Mouse (Mus musculus) embryonic facial prominence, embryonic 11.5 days (tissue): Measurements from ENCODE around the gene Bcl11b. TPM values are rescaled to one million over a fixed set of nuclear protein-coding genes. Genes with fewer than 3 reads are reported as not detected.

Source experiments
- ATAC-seq: fragments of 200-750 bp; cut with Nextera tagmentation; replicated peaks from 2 replicates; pipeline ENCODE4 v1.8.0; 2017; ENCODE audit warnings: low read depth; ENCODE audit not compliant: insufficient number of reproducible peaks, low FRiP score, low TSS enrichment
- DNase-seq: peaks from one replicate; pipeline ENCODE4 v3.0.0-alpha.2; 2015; ENCODE audit warnings: low spot score
- H3K27ac ChIP-seq: fragments of 300-500 bp; sonication (generic); replicated peaks from 2 replicates; pipeline ENCODE4 v1.5.1; 2014; ENCODE audit warnings: mild to moderate bottlenecking, low read depth, low read length, control low read depth
- H3K27me3 ChIP-seq: fragments of 300-500 bp; sonication (generic); 2 replicates; pipeline ENCODE4 v1.6.1; 2014; ENCODE audit warnings: mild to moderate bottlenecking, low read length, moderate library complexity, mixed read lengths; ENCODE audit not compliant: control insufficient read depth, insufficient read depth
- H3K36me3 ChIP-seq: fragments of 300-500 bp; sonication (generic); replicated peaks from 2 replicates; pipeline ENCODE4 v1.6.1; 2014; ENCODE audit warnings: low read depth, mild to moderate bottlenecking, low read length, moderate library complexity, mixed read lengths; ENCODE audit not compliant: control insufficient read depth, insufficient read depth
- H3K4me1 ChIP-seq: fragments of 300-500 bp; sonication (generic); 2 replicates; pipeline ENCODE4 v1.6.1; 2014; ENCODE audit warnings: low read length, mixed read lengths; ENCODE audit not compliant: control insufficient read depth, insufficient read depth
- H3K4me2 ChIP-seq: fragments of 300-500 bp; sonication (generic); 2 replicates; pipeline ENCODE4 v1.6.1; 2014; ENCODE audit warnings: low read depth, mild to moderate bottlenecking, control low read depth, low read length, moderate library complexity
- H3K4me3 ChIP-seq: fragments of 300-500 bp; sonication (generic); 2 replicates; pipeline ENCODE4 v1.5.1; 2014; ENCODE audit warnings: low read depth, low read length, control low read depth
- H3K9ac ChIP-seq: fragments of 300-500 bp; sonication (generic); replicated peaks from 2 replicates; pipeline ENCODE4 v1.6.1; 2014; ENCODE audit warnings: mild to moderate bottlenecking, control low read depth, low read length
- H3K9me3 ChIP-seq: fragments of 300-500 bp; sonication (generic); replicated peaks from 2 replicates; pipeline ENCODE4 v1.6.1; 2016; ENCODE audit warnings: mild to moderate bottlenecking, low read length, inconsistent platforms, mixed read lengths; ENCODE audit not compliant: control insufficient read depth
- WGBS: fragments of 180-500 bp; shearing (Covaris S2); extraction: QIAGEN DNeasy Blood & Tissue Kit; methylation state at CpG from one replicate; pipeline ENCODE4 v1.1.7; 2014; 5-methylcytosine and 5-hydroxymethylcytosine counted together
- polyA plus RNA-seq: library from polyadenylated mRNA; unstranded; fragments of >200 nt; fragmentation: Nextera tagmentation; extraction: Ambion mirVana; gene quantifications from 2 replicates; pipeline ENCODE4 v1.2.1, GENCODE M21; 2014

Bcl11b gene
- polyA plus RNA-seq, 1 experiment from 2014 or later, result 14.8 TPM

DNA sequence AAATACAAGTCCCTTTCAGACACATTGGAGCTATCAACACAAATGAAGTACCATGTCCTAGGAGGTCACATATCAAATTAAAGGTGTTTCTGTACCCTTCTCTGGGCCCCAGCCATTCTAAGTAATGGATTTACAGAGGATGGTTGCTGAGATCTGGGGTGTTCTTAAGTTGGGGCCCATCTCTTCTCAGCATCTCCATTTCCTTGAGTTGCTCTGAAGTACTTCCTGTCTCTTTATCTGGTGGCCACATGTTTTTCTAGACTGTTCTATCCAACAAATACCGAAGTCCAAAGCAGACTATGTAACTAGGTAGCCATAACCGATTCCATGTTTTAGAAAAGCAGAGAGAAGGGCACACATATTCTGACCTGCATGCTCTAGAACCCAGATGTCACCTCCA lies 83.3 kb downstream of the Bcl11b start:
- Histone ChIP-seq H3K27me3 (no peaks in the 10 kb centered on the region), H3K4me3 (no peak overlapping the region), H3K27ac (no peak overlapping the region), H3K9me3 (peaks cover 10% of the 10 kb centered on the region), H3K4me1 (no peaks in the 10 kb centered on the region), H3K9ac (no peak overlapping the region), H3K36me3 (peaks cover 25% of the 10 kb centered on the region), H3K4me2 (no peak overlapping the region)
- WGBS, result 91% methylated on average over 2 of the region's 2 CpGs
- DNase-seq (no peak), ATAC-seq (no peak)

DNA sequence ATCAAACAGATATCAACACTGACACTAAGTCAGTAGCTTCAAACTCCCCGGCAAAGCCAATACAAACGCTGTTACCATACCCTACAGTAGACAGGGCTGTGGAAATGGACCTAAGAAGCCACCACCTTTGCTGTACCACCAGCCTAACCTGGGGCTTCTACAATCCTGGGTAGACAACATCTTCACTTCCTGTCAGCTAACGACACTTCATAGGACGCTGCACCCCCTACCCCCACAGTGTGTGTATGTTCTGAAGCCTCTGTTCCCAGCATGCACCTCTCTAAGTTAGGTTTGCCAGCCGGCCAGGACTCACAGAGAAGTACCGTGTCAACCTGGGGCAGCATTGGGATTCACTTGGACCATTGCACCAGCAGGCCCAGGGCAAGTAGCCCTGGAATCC lies 84.6 kb downstream of the Bcl11b start:
- H3K4me3 ChIP-seq, result no peak overlapping the region
- H3K36me3 ChIP-seq, result peaks cover 25% of the 10 kb centered on the region
- peaks cover 10% of the 10 kb centered on the region for H3K9me3 ChIP-seq
- H3K27me3 ChIP-seq, result no peaks in the 10 kb centered on the region
- WGBS, result 91% methylated on average over 6 of the region's 6 CpGs
- H3K4me2 ChIP-seq, result no peak overlapping the region
- no peaks in the 10 kb centered on the region for H3K4me1 ChIP-seq
- DNase-seq (no peak), ATAC-seq (no peak)
- no peak overlapping the region for H3K27ac ChIP-seq
- no peak overlapping the region for H3K9ac ChIP-seq

DNA sequence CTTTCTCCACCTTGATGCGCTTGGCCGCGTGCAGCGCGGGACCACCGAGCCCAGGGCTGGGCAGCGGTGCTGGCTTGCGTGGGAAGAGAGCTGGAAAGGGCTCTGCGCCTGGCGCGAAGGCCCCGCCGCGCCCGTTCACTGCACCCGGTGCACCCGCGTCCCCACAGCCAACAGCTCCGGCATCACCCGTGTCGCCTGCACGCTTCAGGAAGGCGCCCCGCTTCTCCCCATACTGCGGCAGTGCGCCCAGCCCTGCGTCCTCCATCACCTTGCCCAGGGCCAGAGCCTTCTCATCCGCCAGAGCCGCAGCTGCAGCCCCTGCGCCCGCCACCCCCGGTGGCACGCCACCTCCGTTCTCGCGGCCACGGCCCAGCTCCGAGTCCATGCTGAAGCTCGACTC lies 87.4 kb downstream of the Bcl11b start:
- DNase-seq, result no peak
- WGBS, result 96% methylated on average over 37 of the region's 39 CpGs
- Histone ChIP-seq H3K4me1 (no peaks in the 10 kb centered on the region), H3K27ac (no peak overlapping the region), H3K4me2 (no peak overlapping the region), H3K9me3 (peaks cover 10% of the 10 kb centered on the region), H3K36me3 (peaks cover 25% of the 10 kb centered on the region), H3K27me3 (no peaks in the 10 kb centered on the region), H3K4me3 (no peak overlapping the region), H3K9ac (no peak overlapping the region)
- ATAC-seq, result no peak

DNA sequence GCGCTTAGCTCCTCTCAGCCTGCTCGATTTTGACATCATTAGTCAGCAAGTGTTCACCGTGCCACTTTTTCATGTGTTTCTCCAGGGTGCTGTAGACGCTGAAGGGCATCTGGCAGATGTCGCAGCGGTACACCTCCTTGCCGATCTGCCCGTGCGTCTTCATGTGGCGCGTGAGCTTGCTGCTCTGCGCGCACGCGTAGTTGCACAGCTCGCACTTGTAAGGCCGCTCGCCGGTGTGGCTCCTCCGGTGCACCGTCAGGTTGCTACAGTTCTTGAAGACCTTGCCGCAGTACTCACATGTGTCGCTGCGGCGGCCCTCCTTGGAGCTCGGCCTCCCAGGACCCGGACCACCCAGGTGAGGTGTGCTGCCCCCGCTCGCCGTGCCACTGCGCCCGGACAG lies 88.0 kb downstream of the Bcl11b start:
- 96% methylated on average over 32 of the region's 32 CpGs for WGBS
- H3K4me3 ChIP-seq, result no peak overlapping the region
- no peak overlapping the region for H3K27ac ChIP-seq
- no peak overlapping the region for H3K9ac ChIP-seq
- peaks cover 10% of the 10 kb centered on the region for H3K9me3 ChIP-seq
- DNase-seq (no peak), ATAC-seq (no peak)
- H3K36me3 ChIP-seq, result peaks cover 25% of the 10 kb centered on the region
- H3K27me3 ChIP-seq, result no peaks in the 10 kb centered on the region
- no peak overlapping the region for H3K4me2 ChIP-seq
- no peaks in the 10 kb centered on the region for H3K4me1 ChIP-seq

DNA sequence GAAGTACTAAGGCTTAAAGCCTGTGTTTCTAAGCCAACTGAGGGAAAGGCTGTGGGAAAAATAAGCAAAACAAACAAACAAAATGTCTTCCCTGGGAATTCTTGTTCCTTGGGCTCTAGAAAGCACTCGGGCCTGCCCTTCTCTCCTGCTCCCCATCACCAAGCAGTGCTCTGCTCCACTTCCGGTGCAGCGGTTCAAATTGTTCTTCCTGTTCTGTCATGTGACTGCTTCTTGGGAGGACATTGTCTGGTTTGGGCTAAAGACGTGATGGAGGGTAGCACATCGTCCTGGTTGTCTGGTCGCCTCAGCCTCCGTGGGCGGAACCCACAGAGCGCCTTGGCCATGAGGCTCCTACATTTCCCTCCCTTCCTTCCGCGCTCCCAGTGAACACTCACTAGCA lies 94.6 kb downstream of the Bcl11b start:
- H3K9ac ChIP-seq, result no peak overlapping the region
- no peak for DNase-seq
- no peak overlapping the region for H3K4me2 ChIP-seq
- no peak for ATAC-seq
- H3K27me3 ChIP-seq, result no peaks in the 10 kb centered on the region
- no peaks in the 10 kb centered on the region for H3K4me1 ChIP-seq
- 83% methylated on average over 11 of the region's 11 CpGs for WGBS
- H3K27ac ChIP-seq, result no peak overlapping the region
- no peaks in the 10 kb centered on the region for H3K9me3 ChIP-seq
- H3K36me3 ChIP-seq, result no peaks in the 10 kb centered on the region
- H3K4me3 ChIP-seq, result no peak overlapping the region

DNA sequence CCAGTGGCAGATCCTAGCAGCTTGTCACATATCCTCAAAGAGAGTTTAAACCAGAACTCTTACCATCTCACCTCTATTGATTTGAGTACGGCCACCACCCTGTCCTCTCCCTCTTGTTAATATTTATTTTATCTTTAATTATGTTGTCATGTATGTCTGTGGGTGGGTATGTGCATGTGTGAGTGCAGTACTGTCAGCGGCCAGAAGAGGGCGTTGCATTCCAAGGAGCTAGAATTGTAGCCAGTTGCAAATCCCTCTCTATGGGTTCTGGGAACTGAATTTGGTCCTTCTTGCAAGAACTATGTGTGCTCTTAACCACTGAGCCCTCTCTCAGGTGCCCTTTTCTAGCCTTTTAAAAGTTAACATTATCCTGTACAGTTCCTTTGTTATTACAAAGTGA lies 98.1 kb downstream of the Bcl11b start:
- DNase-seq (no peak), ATAC-seq (no peak)
- Histone ChIP-seq H3K36me3 (no peaks in the 10 kb centered on the region), H3K27ac (no peak overlapping the region), H3K4me2 (no peak overlapping the region), H3K4me1 (no peaks in the 10 kb centered on the region), H3K9ac (no peak overlapping the region), H3K9me3 (no peaks in the 10 kb centered on the region), H3K27me3 (no peaks in the 10 kb centered on the region), H3K4me3 (no peak overlapping the region)
- 86% methylated on average over 3 of the region's 3 CpGs for WGBS

DNA sequence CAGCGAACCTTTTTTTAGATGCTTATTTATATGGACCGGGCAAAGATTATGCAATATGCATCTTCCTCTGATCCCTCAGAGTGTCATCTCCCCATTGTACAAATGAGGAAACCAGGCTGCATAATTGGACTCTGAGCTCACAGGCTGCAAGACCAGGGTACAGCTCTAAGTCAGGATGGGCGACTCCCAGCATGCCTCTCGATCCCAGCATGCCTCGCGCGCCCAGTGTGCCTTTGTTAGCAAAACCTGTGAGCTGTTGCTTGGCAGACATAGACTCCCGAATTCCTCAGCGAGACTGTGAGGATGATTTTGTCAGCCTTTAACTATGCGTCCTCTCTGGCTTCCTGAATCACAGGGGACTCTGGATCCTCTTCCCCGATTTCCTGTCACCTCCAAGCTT lies 98.9 kb downstream of the Bcl11b start:
- ATAC-seq, result no peak
- Histone ChIP-seq H3K27ac (no peak overlapping the region), H3K4me3 (no peak overlapping the region), H3K36me3 (no peaks in the 10 kb centered on the region), H3K4me1 (no peaks in the 10 kb centered on the region), H3K27me3 (no peaks in the 10 kb centered on the region), H3K9ac (no peak overlapping the region), H3K4me2 (no peak overlapping the region), H3K9me3 (no peaks in the 10 kb centered on the region)
- WGBS, result 89% methylated on average over 11 of the region's 11 CpGs
- DNase-seq, result no peak

DNA sequence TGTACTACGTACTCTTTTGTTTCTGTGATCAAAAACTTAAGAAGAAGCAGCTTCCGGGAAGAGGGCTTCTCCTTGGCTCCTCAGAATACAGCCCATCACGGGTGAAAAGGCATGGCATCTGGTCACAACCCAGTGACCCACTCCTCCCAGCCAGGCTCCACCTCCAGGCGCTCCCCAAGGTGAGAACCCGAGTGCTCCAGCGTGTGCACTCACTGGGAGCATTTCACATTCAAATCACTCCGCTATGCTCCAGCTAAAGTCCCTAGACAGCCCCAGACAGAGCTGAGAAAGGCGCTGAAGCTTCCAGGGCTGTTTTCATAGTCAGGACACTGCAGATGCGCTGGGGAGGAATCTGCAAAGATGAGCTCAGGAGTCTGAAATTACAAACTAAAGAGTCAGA lies 99.5 kb downstream of the Bcl11b start:
- no peak overlapping the region for H3K4me2 ChIP-seq
- H3K4me3 ChIP-seq, result no peak overlapping the region
- ATAC-seq (no peak), DNase-seq (no peak)
- no peaks in the 10 kb centered on the region for H3K36me3 ChIP-seq
- WGBS, result 32% methylated on average over 9 of the region's 9 CpGs
- no peak overlapping the region for H3K9ac ChIP-seq
- H3K9me3 ChIP-seq, result no peaks in the 10 kb centered on the region
- no peaks in the 10 kb centered on the region for H3K4me1 ChIP-seq
- no peaks in the 10 kb centered on the region for H3K27me3 ChIP-seq
- no peak overlapping the region for H3K27ac ChIP-seq
